ENCODE assay signal across 8 mouse cellular contexts in the genomic region with DNA sequence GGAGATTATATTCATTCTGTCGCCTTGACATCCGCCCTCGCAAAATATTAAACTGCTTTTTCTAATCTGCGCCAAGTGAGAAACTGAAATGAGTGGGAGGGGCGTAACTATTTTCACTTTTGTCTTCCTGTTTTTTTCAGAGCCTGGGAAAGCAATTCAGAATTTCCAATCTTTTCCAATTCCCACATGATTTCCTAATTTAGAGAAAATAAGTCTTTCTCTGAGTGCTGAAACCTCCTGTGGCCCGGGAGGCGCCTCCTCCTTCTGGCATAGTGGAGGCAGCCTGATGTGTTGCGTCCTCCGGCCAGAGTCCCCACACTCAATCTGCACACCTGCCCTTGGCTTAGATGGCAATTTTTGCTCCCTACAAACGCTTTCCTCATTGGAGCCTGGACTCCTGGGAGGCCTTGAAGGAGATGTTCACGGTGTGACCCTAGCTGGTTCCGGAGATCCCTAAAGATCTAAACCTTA. TPM values are rescaled to one million over a fixed set of nuclear protein-coding genes. Genes with fewer than 3 reads are reported as not detected.
DNase-seq lines count a peak whose midpoint lies in the region; ATAC-seq and TF ChIP-seq lines count a peak whose summit lies in the region.

No protein-coding gene starts in this region.

- peaks cover 31% of the 10 kb centered on the region for H3K36me3 ChIP-seq in embryonic facial prominence, embryonic 13.5 days
- peaks cover 30% of the 10 kb centered on the region for H3K36me3 ChIP-seq in hindbrain, embryonic 10.5 days
- H3K36me3 ChIP-seq in liver, embryonic 11.5 days (ENCODE audit: control insufficient read depth, insufficient read depth, low read length) = peaks cover 14% of the 10 kb centered on the region

- H3K27me3 ChIP-seq in embryonic facial prominence, embryonic 13.5 days = no peaks in the 10 kb centered on the region
- H3K27me3 ChIP-seq in hindbrain, embryonic 10.5 days (ENCODE audit: insufficient read depth, poor library complexity, severe bottlenecking) = no peaks in the 10 kb centered on the region
- H3K27me3 ChIP-seq in liver, embryonic 11.5 days (replicated peaks; ENCODE audit: control insufficient read depth, insufficient read depth, low read length) = no peaks in the 10 kb centered on the region

- H3K4me2 ChIP-seq in embryonic facial prominence, embryonic 13.5 days = peak overlapping the region; percentile 96
- H3K4me2 ChIP-seq in liver, embryonic 11.5 days = peak overlapping the region; percentile 98

- DNase-seq in left cerebral cortex, adult 2 months (ENCODE audit: extremely low spot score in 1 of 2, low spot score in 2 of 2) = no peak
- no peak for DNase-seq in left cerebral cortex, adult 11 months (ENCODE audit: low spot score)
- no peak for DNase-seq in hindbrain, embryonic 10.5 days (ENCODE audit: low spot score)
- no peak for DNase-seq in liver, embryonic 11.5 days (ENCODE audit: low spot score)
- DNase-seq in neural tube, embryonic 10.5 days (ENCODE audit: extremely low spot score, low spot score) = peak; percentile 29
- no peak for DNase-seq in adrenal gland, postnatal 25 days
- no peak for DNase-seq in spleen, postnatal 14 days (ENCODE audit: low spot score in 2 of 2)

- WGBS in embryonic facial prominence, embryonic 13.5 days = 39% methylated on average over 12 of the region's 12 CpGs
- WGBS in hindbrain, embryonic 10.5 days = 45% methylated on average over 12 of the region's 12 CpGs
- 50% methylated on average over 12 of the region's 12 CpGs for WGBS in liver, embryonic 11.5 days

- no peaks in the 10 kb centered on the region for H3K9me3 ChIP-seq in embryonic facial prominence, embryonic 13.5 days
- H3K9me3 ChIP-seq in hindbrain, embryonic 10.5 days = no peaks in the 10 kb centered on the region
- no peaks in the 10 kb centered on the region for H3K9me3 ChIP-seq in liver, embryonic 11.5 days (ENCODE audit: control insufficient read depth, low read length)

- no peak for TF ChIP-seq CTCF in left cerebral cortex, adult 2 months (IDR thresholded peaks at IDR 0.05)

- peak overlapping the region; percentile 99 for H3K4me3 ChIP-seq in left cerebral cortex, adult 2 months
- H3K4me3 ChIP-seq in embryonic facial prominence, embryonic 13.5 days = peak overlapping the region; percentile 77
- peak overlapping the region; percentile 87 for H3K4me3 ChIP-seq in hindbrain, embryonic 10.5 days
- peak overlapping the region; percentile 90 for H3K4me3 ChIP-seq in liver, embryonic 11.5 days (ENCODE audit: low read depth, low read length)

- peak overlapping the region; percentile 99 for H3K27ac ChIP-seq in left cerebral cortex, adult 2 months
- peak overlapping the region; percentile 81 for H3K27ac ChIP-seq in embryonic facial prominence, embryonic 13.5 days
- peak overlapping the region; percentile 97 for H3K27ac ChIP-seq in hindbrain, embryonic 10.5 days
- peak overlapping the region; percentile 90 for H3K27ac ChIP-seq in liver, embryonic 11.5 days (ENCODE audit: low read depth, low read length)

- peak overlapping the region; percentile 92 for H3K9ac ChIP-seq in embryonic facial prominence, embryonic 13.5 days
- peak overlapping the region; percentile 90 for H3K9ac ChIP-seq in liver, embryonic 11.5 days (ENCODE audit: low read depth, low read length)

- peaks cover 18% of the 10 kb centered on the region for H3K4me1 ChIP-seq in embryonic facial prominence, embryonic 13.5 days
- H3K4me1 ChIP-seq in hindbrain, embryonic 10.5 days (replicated peaks) = peaks cover 37% of the 10 kb centered on the region
- peaks cover 37% of the 10 kb centered on the region for H3K4me1 ChIP-seq in liver, embryonic 11.5 days (replicated peaks; ENCODE audit: control insufficient read depth, insufficient read depth, low read length)

- ATAC-seq in embryonic facial prominence, embryonic 13.5 days (ENCODE audit: insufficient number of reproducible peaks, insufficient read depth, low FRiP score, low TSS enrichment, low read depth) = no peak
- ATAC-seq in liver, embryonic 11.5 days (replicated peaks; ENCODE audit: low FRiP score) = no peak; the same call in 1 of the 2 replicates

- intact Hi-C loops in left cerebral cortex, adult 2 months (cut with DNase I) = loop anchor here (1.0 to 2.0 kb wide), 2 partner anchors 26 to 52 kb away; a partner anchor contains a TSS

RNA-seq across cellular contexts. Expression of a gene that starts 0.7 kb away (rescaled TPM):
- 10 to 100 TPM; 23.4 to 25.4 TPM for total RNA-seq in left cerebral cortex, adult 2 months (2021)
- polyA plus RNA-seq in embryonic facial prominence, embryonic 13.5 days (2015; fragmentation: Nextera tagmentation; extraction: Ambion mirVana) = 47.4 and 53.0 TPM in 2 replicates
- 27.8 and 36.0 TPM in 2 replicates for polyA plus RNA-seq in hindbrain, embryonic 10.5 days (2016; fragmentation: Nextera tagmentation; extraction: Ambion mirVana)
- polyA plus RNA-seq in liver, embryonic 11.5 days (2014; fragmentation: Nextera tagmentation; extraction: Ambion mirVana) = 57.1 and 57.7 TPM in 2 replicates
- total RNA-seq in adrenal gland, postnatal 25 days (2021) = 96.3 and 101 TPM in 2 replicates

RNA-seq across cellular contexts. Expression of a gene that starts 26.6 kb away (rescaled TPM):
- total RNA-seq in left cerebral cortex, adult 2 months (2021) = 10 to 100 TPM; 94.3 to 99.2 TPM
- 55.8 and 60.0 TPM in 2 replicates for polyA plus RNA-seq in embryonic facial prominence, embryonic 13.5 days (2015; fragmentation: Nextera tagmentation; extraction: Ambion mirVana)
- 58.9 and 69.2 TPM in 2 replicates for polyA plus RNA-seq in hindbrain, embryonic 10.5 days (2016; fragmentation: Nextera tagmentation; extraction: Ambion mirVana)
- polyA plus RNA-seq in liver, embryonic 11.5 days (2014; fragmentation: Nextera tagmentation; extraction: Ambion mirVana) = 24.0 and 28.0 TPM in 2 replicates
- total RNA-seq in adrenal gland, postnatal 25 days (2021) = 74.6 and 86.3 TPM in 2 replicates

RNA-seq across cellular contexts. Expression of a gene that starts 26.9 kb away (rescaled TPM):
- total RNA-seq in left cerebral cortex, adult 2 months (2021) = 10 to 100 TPM; 18.2 to 19.0 TPM
- polyA plus RNA-seq in embryonic facial prominence, embryonic 13.5 days (2015; fragmentation: Nextera tagmentation; extraction: Ambion mirVana) = 24.1 and 24.6 TPM in 2 replicates
- 27.5 and 27.6 TPM in 2 replicates for polyA plus RNA-seq in hindbrain, embryonic 10.5 days (2016; fragmentation: Nextera tagmentation; extraction: Ambion mirVana)
- 32.3 and 34.8 TPM in 2 replicates for polyA plus RNA-seq in liver, embryonic 11.5 days (2014; fragmentation: Nextera tagmentation; extraction: Ambion mirVana)
- 61.8 and 76.7 TPM in 2 replicates for total RNA-seq in adrenal gland, postnatal 25 days (2021)

RNA-seq across cellular contexts. Expression of a gene that starts 34.9 kb away (rescaled TPM):
- total RNA-seq in left cerebral cortex, adult 2 months (2021) = 10 to 100 TPM; 77.7 to 82.4 TPM
- polyA plus RNA-seq in embryonic facial prominence, embryonic 13.5 days (2015; fragmentation: Nextera tagmentation; extraction: Ambion mirVana) = 136 and 162 TPM in 2 replicates
- 177 and 187 TPM in 2 replicates for polyA plus RNA-seq in hindbrain, embryonic 10.5 days (2016; fragmentation: Nextera tagmentation; extraction: Ambion mirVana)
- 175 and 189 TPM in 2 replicates for polyA plus RNA-seq in liver, embryonic 11.5 days (2014; fragmentation: Nextera tagmentation; extraction: Ambion mirVana)
- 97.8 and 144 TPM in 2 replicates for total RNA-seq in adrenal gland, postnatal 25 days (2021)

RNA-seq across cellular contexts. Expression of a gene that starts 51.9 kb away (rescaled TPM):
- 10 to 100 TPM; 16.2 to 17.0 TPM for total RNA-seq in left cerebral cortex, adult 2 months (2021)
- 19.2 and 20.5 TPM in 2 replicates for polyA plus RNA-seq in embryonic facial prominence, embryonic 13.5 days (2015; fragmentation: Nextera tagmentation; extraction: Ambion mirVana)
- 34.1 and 35.1 TPM in 2 replicates for polyA plus RNA-seq in hindbrain, embryonic 10.5 days (2016; fragmentation: Nextera tagmentation; extraction: Ambion mirVana)
- 27.4 and 28.1 TPM in 2 replicates for polyA plus RNA-seq in liver, embryonic 11.5 days (2014; fragmentation: Nextera tagmentation; extraction: Ambion mirVana)
- 43.7 and 49.7 TPM in 2 replicates for total RNA-seq in adrenal gland, postnatal 25 days (2021)
